Mouse (Mus musculus): ENCODE data around the gene Disp3.

DNA sequence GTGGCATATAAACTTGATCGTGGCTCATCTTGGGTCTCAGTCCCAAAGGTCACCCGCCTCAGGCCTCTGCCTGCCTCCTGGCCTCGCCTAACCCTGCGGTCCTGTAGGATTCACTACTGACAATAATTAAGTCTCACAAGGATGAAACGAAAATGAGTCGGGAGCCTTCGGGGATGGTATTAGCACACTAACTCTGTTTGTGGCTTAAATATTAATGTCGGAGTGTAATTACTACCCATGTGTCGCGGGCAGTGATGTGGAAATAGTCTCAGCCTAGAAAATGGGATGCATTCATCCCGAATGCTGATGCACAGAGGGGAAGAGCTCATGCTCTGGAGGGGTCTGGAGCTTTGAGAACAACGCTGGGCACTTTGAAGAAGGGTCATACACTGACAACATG is 31.6 kb upstream of the Disp3 start:
- TF ChIP-seq CTCF (IDR thresholded peaks at IDR 0.05; ENCODE audit: control insufficient read depth, insufficient read depth, insufficient replicate concordance, low read depth, low read length) (no peak), POLR2A (IDR thresholded peaks at IDR 0.05; ENCODE audit: control insufficient read depth, low read depth, low read length) (no peak)

Data from testis, adult 2 months (tissue).